Mouse (Mus musculus) right cerebral cortex, postnatal 25 days (tissue): ENCODE measurements around the gene Dusp16.

Source experiments
- DNase-seq: peaks from one replicate; pipeline ENCODE4 v3.0.0; 2022

The Dusp16 gene

DNA sequence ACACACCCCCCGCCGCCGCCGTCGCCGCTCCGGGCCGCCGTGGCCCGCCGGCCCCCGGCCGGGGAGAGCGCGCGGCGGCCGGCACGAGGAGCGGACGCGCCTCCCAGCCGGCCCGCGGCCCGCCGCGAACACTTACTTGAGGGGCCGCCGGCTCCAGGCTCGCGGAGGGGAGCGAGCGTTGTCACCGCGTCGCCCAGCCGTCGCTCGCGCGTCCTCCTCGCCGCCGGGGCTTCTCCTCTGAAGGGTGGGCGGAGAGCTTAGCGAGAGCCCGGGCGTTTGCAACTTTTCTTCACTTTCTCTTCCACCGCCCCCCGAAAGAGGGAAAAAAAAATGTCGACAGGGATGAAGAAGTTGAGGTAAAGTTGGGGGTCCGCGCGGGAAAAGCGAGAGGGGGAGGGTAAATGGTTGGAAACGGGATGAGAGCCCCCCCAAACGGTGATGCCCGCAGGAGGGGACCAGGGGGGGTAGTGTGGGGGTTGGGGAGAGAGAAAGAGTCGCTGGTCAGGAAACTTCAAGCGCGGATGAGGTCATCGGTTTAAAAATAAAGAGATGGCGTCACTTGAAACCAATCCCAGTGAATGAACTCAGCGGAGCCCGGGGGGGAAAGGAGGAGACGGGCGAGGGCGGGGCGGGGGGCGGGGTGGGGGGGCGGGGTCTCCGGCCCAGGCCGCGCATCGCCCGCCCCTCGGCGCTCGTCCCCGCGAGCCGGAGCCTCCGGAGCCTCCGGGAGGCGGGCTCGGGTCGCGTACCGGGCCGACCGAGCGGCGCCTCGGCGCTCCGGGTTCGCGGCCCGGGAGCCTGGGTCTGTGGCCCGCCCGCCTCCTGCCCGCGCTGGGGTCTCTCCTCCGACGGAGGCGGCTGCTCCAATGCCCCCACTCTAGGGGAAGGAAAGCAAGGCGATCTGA is at the start of gene Dusp16:
Gene Dusp16 (minus strand): TSS at position 485 of the 905 bp plus-strand sequence.
- DNase-seq = peak; percentile 75

DNA sequence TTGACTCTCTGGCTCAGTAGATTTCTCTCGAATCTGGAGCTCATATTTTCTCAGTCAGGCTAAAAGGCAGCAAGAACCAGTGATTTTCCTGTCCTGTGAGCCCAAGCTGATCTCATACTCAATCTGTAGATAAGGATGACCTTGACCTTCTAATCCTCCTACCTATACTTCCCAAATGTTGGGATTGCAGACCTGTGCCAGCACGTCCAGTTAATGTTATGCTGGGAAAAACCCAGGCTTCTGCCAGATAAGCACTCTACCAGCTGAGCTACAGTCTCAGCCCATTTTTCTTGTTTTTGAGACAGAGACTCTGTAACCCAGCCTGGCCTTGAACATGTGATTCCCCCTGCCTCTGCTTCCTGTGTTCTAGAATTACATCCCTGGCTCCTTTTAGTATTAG is 47.9 kb upstream of the Dusp16 start:
- no peak for DNase-seq

DNA sequence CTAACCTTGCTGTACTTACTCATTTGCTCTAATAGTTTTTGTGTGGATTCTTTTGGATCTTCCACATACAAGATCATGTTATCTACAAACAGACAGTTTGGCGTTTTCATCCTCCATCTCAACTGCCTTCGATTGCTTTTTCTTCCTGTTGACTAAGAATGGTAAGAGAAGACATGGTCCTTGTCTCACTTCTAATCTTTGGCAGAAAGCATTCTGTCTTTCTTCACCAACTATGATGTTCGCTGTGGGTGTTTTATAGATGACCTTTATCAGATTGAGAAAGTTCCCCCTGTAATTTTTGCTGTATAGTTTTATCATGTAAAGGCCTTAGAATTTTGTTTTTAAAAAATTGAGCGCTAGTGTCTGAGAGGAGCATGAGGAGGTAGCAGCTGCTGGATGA is 45.7 kb upstream of the Dusp16 start:
- no peak for DNase-seq

DNA sequence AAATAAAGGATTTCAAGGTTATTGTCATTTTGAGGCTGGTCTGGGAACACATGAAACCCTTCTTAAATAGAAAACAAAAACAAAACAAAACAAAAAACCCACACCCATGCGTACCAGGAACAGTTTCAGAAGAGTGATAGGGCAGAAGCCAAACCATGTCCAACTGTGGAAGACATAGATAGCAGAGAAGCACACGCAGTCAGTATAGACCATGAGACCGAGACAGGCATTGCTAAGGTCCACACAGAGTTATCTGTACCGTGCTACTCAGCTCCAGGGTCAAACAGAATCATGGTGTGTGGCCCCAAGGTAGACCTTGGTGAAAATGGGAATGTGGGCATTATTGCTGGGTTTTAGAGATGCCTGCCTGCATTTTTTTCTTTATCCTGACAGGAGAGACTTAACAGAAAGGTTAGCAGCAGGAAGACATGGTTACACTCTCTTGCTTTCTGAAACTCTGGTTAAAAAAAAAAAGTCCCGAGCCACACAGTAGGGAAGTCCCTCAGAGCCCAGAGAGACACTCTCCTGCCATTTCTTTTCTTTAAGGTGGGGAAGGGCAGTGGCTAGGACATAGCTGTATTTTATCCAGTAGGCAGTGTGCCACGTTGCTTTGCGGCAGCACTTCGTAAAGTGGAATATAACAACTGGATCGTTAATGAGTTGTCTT is 42.3 kb upstream of the Dusp16 start:
- no peak for DNase-seq

DNA sequence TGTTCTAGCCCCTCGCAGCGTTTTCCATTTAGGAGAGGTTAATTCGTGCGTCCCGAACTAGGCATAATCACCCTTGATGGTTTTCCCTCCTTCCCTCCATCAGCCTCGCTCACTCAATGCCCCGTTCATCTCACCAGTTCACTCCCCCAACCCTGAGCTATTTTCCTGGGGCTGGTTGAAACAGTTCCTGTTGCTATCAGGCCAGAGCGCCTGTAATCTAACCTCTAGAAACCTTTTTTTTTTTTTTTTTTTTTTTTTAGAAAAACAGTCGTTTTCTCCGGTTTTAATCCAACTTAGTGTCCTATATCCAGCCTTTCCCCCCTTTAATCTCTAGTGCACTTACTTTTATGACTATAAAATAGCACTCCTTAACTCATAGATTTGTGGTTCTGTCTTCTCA is 38.4 kb upstream of the Dusp16 start:
- no peak for DNase-seq

DNA sequence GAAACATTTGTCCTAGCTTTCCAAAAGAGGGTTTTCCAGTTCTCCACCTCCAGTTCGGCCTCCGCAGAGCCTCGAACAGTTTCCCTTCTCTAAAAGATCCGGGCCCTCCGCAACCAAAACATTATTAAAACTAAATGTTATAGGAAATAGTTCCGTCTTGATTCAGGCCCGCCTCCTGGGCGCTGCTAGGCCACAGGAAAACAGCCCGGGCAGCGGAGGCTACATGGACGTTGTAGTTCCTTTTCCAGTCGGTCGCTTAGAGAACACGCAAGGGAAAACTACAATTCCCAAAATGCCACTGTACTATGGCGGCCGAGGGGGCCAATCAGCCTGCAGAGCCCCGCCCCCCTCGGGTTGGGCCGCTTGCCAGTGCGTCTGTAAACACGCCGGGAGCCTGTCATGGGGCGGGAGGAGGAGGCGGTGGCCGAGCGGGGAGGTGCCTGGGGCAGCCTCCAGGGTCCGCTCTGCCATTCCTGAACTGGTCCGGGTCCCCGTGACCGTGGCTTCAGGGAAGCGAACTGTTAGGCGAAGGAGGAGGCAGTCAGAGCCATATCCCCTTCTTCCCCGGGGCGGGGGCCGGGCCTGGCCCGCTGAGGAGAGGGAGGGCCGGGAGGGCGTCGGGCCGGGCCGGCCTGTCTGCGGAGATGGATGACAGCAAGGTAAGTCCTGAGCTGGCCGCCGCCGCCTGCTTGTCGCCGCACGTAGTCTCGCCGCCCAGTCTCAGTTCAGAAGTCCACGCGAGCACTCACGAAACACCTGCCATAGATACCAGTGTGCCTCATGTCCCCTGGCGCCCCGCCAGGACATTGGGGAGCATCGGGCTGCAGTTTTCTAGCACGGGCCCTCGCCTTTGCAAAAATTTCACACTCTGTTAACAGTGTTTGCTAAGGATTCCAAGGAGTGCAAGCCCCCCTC is 37.6 kb upstream of the Dusp16 start, which contains the start of gene Crebl2:
Gene Crebl2 (plus strand): TSS at position 369 of the 915 bp plus-strand sequence.
- DNase-seq = peak; percentile 98

DNA sequence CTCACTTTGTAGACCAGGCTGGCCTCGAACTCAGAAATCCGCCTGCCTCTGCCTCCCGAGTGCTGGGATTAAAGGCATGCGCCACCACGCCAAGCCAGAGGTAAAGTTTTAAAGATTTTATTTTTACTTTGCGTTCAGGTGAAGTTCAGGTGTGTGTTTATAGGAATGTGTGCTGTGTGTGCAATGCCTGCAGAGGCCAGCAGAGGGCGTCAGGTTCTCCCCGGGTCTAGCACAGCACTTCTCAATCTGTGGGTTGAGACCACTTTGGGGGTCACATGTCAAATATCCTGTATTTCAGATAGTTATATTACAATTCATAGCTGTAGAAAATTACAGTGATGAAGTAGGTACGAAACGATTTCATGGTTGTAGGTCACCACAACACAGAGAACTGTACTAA is 30.4 kb upstream of the Dusp16 start:
- no peak for DNase-seq

DNA sequence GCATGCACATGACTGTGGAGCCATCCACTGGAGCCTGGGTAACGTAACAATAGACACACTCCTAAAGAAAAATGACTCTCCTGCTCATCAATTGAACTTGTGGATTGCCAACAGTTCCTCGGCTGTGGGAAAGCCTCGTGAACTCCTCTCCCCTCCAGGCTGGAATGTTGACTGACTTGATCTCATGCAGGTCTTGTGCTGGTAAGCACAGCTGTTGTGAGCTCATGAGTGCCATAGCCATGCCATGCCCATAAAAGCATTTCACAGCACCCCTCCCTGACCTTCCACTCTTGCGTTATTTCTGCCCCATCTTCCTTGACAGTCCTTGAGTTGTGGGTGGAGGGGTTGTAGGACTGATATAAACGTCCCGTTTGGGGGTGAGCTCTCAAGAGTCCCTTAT is 28.0 kb upstream of the Dusp16 start:
- no peak for DNase-seq

DNA sequence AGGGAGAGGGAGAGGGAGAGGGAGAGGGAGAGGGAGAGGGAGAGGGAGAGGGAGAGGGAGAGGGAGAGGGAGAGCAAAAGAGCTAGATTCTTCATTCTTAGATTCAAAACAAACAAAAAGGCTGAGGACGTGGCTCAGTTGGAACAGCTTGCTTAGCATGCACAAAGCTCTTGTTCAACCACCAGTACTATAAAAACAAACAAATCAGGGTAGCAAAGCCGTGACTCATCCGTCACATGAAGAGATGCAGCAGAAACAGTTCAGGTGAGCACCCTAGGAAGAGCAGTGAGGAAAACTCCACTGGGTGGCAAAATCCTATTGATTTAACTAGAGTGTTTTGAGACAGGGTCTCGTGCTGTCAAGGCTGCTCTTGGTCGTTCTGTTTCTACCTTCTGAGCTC is 27.3 kb upstream of the Dusp16 start:
- no peak for DNase-seq

DNA sequence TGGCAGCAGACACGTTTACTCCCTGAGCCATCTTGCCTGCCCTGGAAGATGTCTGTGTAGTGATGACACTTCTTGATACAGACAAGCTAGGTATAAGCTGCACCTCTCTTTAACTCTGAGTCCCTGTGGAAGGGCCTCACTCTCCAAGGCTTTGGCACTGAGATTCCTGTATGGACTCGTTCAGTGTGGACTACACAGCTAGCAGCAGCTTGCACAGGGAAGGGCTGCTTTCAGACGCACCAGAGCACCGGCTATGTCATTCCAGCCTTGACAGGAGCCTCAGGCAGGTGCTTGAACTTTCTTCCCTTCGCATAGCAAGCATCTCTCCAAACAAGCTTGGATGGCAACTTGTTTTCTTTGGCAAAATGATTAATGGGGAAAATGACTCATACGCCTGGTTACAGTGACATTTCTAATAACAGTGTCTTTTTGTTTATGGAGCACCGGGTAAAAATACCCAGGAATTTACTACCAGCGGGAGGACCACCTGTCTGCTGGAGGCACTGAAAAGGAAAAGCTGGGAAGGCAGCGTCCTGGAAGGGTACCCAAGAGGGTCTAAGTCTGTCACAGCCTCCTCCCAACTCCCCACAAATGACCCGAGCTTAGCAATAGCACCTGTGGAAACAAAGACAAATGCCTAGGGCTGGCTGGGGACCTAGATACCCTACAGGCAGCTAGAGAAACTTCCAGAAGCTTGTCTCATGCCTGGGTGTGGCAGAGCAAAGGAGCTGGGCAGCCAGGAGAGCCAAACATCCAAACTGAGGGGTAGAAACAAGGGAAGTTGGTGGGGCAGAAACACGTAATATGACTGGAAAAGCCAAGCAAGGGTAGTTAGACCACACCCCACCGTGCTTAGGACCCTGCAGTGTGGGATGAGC is 24.9 kb upstream of the Dusp16 start:
- no peak for DNase-seq

DNA sequence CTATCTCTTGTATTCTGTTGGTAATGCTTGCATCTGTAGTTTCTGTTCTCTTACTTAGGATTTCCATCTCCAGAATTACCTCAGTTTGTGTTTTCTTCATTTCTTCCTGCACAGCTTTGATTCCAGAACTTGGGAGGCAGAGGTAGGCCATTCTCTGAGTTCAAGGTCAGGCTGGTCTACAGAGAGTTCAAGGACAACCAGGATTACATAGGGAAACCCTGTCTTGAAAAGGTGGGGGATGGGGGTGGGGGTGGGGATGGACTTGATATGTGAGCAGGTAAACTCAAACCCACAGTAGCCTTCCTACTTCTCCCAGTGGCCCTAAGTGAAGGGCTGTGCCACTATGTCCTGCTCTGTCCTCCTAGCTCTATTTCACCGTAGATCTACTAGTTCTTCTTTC is 20.6 kb upstream of the Dusp16 start:
- no peak for DNase-seq

DNA sequence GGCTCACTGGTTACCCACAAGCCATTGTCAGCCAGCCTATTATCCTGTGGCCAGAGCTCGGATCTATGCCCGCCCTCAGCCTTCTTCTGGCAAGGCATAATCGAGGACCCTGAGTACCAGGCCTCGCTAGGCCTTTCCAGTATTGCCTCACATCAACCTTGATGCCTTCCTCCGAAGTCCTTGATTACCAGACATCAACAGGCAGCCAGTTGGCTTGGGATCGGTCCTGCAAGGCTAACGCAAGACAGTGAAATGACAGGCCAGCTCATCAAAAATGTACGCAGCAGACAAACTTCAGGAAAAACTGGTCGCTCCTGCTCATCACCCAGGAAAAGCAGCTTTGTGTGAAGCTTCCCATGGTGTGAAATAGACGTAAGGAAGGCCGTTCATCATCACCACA is 15.4 kb upstream of the Dusp16 start:
- no peak for DNase-seq

DNA sequence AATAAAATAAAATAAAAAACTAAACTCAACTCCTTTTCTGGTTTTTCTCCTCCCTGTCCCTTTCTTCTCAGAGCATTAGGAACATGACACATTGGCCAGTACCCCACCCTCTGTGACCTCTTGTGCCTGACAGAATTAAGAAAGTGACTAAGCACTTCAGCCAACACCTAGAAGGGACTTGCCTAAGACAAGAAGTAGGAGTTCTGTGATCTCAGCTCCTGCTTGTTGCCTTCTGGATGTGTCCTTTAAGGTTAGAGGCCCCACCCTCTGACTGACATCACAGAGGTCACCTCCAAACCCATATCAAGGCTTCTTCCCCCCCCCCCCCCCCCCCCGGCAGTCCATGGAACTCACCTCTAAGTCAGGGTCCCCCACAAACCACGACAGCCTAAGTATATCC is 14.7 kb upstream of the Dusp16 start:
- DNase-seq = no peak

DNA sequence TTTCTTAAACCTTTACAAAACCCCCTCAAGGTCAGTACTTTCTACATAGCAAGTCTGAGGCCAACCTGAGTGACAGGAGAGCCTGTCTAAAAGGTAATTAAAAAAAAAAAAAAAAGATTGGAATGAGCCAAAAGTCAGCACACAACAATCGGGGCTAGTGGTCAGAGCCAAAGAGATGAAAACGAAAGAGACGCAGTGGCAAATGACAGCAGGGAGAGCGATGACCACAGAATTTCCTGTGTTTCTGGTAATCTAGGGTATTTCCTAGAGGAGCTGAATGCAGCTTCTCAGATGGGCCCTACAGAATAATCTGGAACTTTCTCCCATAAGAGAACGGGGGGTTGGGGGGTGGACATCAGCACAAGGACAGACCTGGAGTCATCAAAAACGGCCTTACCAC is 13.7 kb upstream of the Dusp16 start:
- no peak for DNase-seq

DNA sequence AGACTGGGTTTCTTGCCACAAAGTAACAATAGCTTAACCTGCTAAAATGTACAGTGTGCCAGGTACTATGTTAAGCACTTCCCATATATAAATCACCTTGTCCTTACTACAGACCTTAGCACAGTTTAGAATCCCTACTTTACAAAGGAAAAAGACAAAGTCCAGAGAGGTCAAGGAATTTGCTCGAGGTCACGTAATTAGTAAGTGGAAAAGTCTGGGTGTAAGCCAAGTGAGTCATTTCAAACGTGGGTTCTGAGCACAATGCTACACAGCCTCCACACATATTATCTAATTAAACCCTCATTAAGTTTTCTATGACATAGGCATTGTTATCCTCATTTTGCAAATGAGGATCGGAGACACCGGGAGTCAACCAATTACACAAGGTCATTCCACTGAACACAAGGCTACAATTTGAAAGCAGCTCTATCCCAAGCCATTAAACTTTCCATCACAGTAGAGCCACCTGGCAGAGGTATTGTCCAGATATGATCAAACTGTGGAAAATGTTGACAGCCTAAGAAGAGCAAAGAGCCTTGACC is 12.4 kb upstream of the Dusp16 start:
- DNase-seq = no peak

DNA sequence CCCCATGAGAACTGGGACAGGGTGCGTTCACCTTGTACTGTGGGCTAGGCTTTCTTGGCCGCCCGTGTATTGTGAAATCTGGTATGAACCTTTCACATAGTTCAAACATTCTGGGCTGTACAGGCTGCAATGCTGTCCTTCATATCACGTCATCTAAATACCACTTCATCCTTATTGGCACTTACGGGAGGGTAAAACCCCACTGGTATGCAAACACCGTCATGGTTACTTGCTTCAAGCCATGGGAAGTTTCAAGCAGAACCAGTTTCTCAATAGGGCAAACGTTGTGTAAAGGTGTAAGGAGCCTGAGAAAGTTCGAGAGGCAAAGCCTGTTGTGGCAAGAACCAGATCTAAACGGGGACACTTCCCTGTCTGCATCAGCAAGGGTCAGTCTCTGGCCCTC is 10.2 kb upstream of the Dusp16 start:
- no peak for DNase-seq

DNA sequence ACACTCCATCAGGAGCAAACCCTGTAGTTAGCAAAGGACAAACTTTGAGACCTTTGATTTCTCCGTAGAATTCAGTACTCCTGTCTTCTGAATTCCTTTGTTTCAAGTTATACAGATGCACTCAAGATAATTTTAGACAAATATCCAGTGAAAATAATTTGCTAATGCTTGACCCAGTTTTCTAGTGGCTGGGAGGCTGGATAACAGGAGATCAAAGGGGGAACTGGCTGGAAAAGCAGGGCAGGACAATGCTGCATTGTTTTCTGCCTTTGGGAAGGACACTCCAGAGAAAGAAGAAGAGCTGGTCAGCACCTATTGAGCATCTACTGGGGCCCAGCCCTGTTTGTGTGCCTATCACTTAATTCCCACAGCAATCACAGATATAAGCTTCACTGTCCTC is 9.1 kb upstream of the Dusp16 start:
- DNase-seq = no peak

DNA sequence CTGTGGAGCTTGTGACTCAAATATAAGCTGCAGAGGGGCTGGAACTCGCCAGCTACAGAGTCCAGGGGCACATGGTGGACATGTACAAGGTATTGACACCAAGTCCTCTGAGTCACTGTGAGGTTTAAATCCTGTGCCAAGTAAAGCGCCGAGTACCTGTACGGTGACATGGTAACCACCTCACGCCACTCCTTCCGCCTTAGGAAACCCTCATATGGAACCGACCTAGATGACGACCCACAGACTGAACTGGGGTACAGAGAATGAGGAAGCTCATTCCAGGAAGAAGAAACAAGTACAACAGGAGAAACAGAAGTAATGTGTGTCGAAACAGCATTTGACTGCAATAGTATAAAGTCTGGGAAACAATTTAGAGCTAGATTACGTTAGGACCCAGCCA is 3.9 kb upstream of the Dusp16 start:
- no peak for DNase-seq

DNA sequence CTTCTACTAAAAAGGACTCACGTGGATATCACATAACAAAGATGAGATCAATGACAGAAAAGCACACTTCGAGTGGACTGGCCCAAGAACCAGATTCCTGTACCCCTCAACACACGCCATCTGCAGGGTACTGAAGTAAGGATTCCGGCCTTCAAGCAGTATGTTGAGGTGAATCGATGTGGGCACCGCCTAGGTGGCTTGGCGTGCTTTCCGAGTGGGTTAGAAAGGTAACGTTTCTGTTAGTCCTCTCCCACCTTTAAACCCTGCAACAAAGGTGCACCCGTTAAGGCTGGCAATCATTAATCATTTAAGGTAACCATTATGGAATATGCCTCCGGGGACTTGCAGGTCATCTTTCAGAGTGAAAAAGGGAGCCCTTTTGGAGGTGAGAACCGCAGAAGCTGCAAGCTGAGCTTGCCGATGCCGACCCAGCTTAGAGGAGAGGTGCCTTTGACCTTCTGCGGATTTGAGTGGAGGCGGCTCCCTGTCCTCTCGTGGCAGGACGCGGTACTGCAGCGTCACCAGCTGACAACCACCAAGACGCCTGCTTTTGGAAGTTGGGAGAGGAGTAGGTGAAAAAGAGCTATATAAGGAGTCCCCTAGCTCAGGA is 1.6 kb upstream of the Dusp16 start:
- DNase-seq = peak; percentile 72

DNA sequence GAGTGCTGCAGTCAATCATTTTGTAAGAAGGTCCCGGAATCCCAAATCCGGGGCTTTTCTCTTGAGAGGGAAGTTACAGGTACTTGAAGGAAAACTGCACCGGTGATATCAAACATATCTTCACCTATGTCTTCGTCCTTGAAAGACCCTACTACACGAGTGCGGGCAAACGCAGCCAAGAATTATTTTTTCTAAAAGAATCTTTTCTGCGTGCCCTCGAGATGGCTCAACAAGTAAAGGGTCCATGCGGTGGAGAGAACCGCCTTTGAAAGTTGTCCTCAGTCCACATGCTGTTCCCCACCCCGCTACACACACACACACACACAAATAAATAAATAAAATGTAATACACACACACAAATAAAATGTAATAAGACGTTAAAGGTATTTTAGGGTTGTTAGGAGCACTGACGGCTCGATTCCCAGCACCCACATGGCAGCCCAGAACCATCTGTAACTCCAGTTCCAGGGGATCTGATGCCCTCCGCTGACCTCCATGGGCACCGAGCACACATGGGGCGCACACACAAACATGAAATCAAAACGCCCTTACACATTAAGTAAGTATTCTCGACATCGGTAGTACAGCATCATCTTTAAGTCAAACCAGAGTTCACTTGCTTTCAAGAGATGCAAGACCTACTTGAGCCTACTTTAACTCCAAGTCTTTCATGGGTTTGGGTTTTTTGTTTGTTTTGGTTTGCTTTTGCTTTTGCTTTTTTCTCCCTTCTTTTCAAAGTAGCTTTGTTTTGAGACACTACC is 801 bp upstream of the Dusp16 start:
- DNase-seq = no peak
